Mouse (Mus musculus) neural tube, embryonic 11.5 days (tissue): ENCODE measurements at regions not wholly inside any gene's neighbourhood (a gene's known extent, or its start where the extent isn't known, plus 50 kb on each side); places are given as distances from the start of the nearest gene placed in this dataset.

Source experiments
- ATAC-seq: fragments of 200-750 bp; cut with Nextera tagmentation; 2 replicates; pipeline ENCODE4 v1.8.0; 2017; ENCODE audit warnings: moderate number of reproducible peaks, mild to moderate bottlenecking, moderate TSS enrichment, moderate library complexity; ENCODE audit not compliant: insufficient read depth, low FRiP score, low TSS enrichment
- DNase-seq: peaks from one replicate; pipeline ENCODE4 v3.0.0-alpha.2; 2015; ENCODE audit warnings: low spot score
- H3K27ac ChIP-seq: fragments of 300-500 bp; sonication (generic); 2 replicates; pipeline ENCODE4 v1.5.1; 2014; ENCODE audit warnings: low read depth, mild to moderate bottlenecking, low read length
- H3K27me3 ChIP-seq: fragments of 300-500 bp; sonication (generic); 2 replicates; pipeline ENCODE4 v1.6.1; 2014; ENCODE audit warnings: mild to moderate bottlenecking, low read length, mixed read lengths; ENCODE audit not compliant: control insufficient read depth, insufficient read depth
- H3K36me3 ChIP-seq: fragments of 300-500 bp; sonication (generic); 2 replicates; pipeline ENCODE4 v1.6.1; 2014; ENCODE audit warnings: mild to moderate bottlenecking, low read length, moderate library complexity, mixed read lengths; ENCODE audit not compliant: control insufficient read depth, insufficient read depth
- H3K4me1 ChIP-seq: fragments of 300-500 bp; sonication (generic); 2 replicates; pipeline ENCODE4 v1.6.1; 2014; ENCODE audit warnings: low read length, mixed read lengths; ENCODE audit not compliant: control insufficient read depth, insufficient read depth
- H3K4me2 ChIP-seq: fragments of 300-500 bp; sonication (generic); 2 replicates; pipeline ENCODE4 v1.6.1; 2014; ENCODE audit warnings: low read depth, mild to moderate bottlenecking, moderate library complexity
- H3K4me3 ChIP-seq: fragments of 300-500 bp; sonication (generic); 2 replicates; pipeline ENCODE4 v1.5.1; 2014; ENCODE audit warnings: low read depth, low read length
- H3K9ac ChIP-seq: fragments of 300-500 bp; sonication (generic); 2 replicates; pipeline ENCODE4 v1.6.1; 2014; ENCODE audit warnings: mild to moderate bottlenecking, low read length
- H3K9me3 ChIP-seq: fragments of 300-500 bp; sonication (generic); 2 replicates; pipeline ENCODE4 v1.6.1; 2016; ENCODE audit warnings: low read length; ENCODE audit not compliant: control insufficient read depth
- WGBS: fragments of 180-500 bp; shearing (Covaris S2); extraction: QIAGEN DNeasy Blood & Tissue Kit; methylation state at CpG from one replicate; pipeline ENCODE4 v1.1.7; 2014; 5-methylcytosine and 5-hydroxymethylcytosine counted together

DNA sequence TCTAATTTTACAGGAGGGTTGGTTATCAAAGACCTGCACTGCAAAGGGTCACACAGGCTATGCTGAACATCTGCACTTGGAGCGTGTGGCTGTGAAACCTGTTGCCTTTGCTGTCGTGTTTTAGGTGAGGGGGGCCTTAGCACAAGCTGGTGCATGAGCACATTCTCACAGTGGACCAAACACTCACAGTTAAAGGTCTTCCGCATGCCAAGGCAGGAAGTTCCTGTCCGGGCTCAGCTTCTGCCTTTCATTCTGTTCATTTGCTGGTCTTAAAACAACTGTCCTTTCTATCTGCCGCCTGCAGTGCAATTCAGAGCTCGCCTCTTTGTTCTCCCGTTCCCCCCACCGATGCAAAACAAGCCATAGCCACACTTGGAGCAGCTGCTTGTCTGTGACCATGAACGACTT is 402.8 kb downstream of the Efnb2 start:
- WGBS = 3% methylated on average over 9 of the region's 9 CpGs
- DNase-seq (peak; percentile 58), ATAC-seq (peak; percentile 73)
- Histone ChIP-seq H3K4me1 (no peaks in the 10 kb centered on the region), H3K4me2 (no peak overlapping the region), H3K9me3 (no peaks in the 10 kb centered on the region), H3K4me3 (no peak overlapping the region), H3K27ac (no peak overlapping the region), H3K27me3 (no peaks in the 10 kb centered on the region), H3K36me3 (no peaks in the 10 kb centered on the region), H3K9ac (no peak overlapping the region)

DNA sequence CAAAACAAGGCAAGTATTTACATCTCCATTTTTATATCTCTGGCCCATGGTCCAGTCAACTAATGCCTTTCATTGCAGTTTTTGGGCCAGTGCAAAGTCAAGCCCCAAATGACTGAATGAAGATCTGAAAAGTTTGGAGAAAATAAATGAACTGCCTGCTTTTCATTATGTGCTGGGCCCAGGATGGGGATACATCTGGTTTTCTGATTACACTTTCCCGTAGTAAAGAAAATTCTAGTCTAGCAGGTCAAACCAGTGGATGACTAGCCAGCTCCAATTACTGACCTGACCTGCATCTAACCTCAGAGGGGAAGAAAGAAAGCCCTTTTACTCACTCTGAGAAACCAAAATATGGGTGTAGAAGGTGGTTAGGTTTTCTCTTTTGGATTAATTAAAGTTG is 404.7 kb downstream of the Efnb2 start:
- H3K4me3 ChIP-seq = no peak overlapping the region
- H3K4me1 ChIP-seq = no peaks in the 10 kb centered on the region
- DNase-seq (no peak), ATAC-seq (no peak)
- no peaks in the 10 kb centered on the region for H3K36me3 ChIP-seq
- no peak overlapping the region for H3K9ac ChIP-seq
- H3K9me3 ChIP-seq = no peaks in the 10 kb centered on the region
- no peak overlapping the region for H3K27ac ChIP-seq
- H3K4me2 ChIP-seq = no peak overlapping the region
- H3K27me3 ChIP-seq = no peaks in the 10 kb centered on the region
- 33% methylated on average over 1 of the region's 1 CpGs for WGBS

DNA sequence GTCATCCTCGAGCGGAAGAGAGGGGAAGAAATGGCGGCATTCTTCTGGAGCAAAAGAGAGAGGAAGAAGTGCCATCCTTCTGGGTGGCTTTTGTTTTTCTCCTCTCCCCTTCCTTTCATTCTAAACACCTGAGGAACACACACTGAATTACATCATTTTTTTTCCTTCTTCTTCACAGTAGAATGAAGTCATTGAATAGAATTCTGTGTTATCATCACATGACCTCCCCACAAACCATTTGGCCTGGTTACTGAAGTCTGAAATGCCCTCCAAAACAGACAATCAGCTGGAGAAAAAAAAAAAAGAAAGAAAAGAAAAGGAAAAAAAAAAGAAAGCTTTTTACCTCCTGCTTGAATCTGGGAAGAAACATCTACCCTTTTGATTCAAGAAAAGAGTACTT is 406.6 kb downstream of the Efnb2 start:
- no peak for ATAC-seq
- Histone ChIP-seq H3K36me3 (no peaks in the 10 kb centered on the region), H3K4me2 (no peak overlapping the region), H3K4me3 (no peak overlapping the region), H3K9ac (no peak overlapping the region), H3K27me3 (no peaks in the 10 kb centered on the region), H3K9me3 (no peaks in the 10 kb centered on the region), H3K27ac (no peak overlapping the region), H3K4me1 (no peaks in the 10 kb centered on the region)
- no peak for DNase-seq
- 100% methylated on average over 2 of the region's 3 CpGs for WGBS

DNA sequence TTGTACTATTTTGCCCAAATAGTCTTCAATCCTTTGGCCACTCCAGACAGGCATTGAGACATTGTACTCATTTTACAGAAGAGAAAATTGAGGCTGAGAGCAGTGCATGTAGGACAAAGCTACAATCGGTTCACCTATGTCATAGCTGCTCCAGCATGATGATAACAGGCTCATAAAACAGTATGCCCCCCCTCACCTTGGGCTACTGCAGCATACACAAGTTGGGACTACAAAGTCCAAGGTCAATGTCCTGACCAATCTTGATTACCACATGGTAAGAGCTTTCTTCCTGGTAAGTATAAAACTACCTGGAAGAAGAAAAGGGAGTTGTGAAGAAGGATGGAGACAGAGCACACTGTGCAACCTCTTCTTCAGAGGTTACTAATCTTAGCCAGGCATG is 416.4 kb downstream of the Efnb2 start:
- Histone ChIP-seq H3K27me3 (no peaks in the 10 kb centered on the region), H3K4me3 (no peak overlapping the region), H3K36me3 (no peaks in the 10 kb centered on the region), H3K4me2 (no peak overlapping the region), H3K4me1 (peaks cover 5% of the 10 kb centered on the region), H3K27ac (no peak overlapping the region), H3K9ac (no peak overlapping the region), H3K9me3 (no peaks in the 10 kb centered on the region)
- no peak for ATAC-seq
- 89% methylated on average over 1 of the region's 1 CpGs for WGBS
- no peak for DNase-seq

DNA sequence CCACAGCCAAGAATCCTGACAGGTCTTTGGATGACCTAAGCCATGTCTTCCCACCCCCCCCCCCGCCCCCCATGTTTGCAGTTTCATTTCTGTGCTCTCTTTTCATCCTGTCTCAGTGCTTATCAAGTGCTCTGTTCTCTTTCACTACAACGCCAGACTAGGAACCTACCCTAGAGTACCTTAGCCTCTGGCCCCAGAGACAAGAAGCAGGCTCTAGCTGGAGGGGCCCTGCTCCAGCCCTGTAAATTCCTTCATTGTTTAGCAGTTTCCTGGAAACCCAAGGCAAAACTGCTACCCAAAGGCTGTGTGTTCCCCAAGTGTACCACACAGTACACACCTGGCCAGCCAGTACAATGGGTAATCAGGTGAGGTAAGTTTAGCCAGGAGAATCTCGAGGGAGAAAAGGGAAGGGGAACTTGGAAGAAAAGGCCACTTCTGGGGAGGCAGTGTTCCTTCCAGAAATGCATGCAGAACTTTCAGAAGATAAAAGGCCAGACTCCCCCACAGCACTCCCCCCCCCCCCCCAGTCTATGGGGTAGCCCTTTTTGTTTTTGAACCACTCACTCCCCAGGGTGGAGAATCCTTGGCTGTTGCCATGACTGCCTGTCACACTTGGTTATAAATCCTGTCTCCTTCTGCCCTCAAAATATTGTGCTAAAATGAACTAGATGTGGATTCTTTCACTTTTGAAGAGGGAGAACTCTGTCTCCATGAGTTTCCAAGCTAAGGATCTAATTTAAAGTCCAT is 419.1 kb downstream of the Efnb2 start:
- H3K4me3 ChIP-seq = no peak overlapping the region
- H3K27ac ChIP-seq = peak overlapping the region; percentile 58
- H3K9ac ChIP-seq = no peak overlapping the region
- no peak overlapping the region for H3K4me2 ChIP-seq
- DNase-seq (peak; percentile 39), ATAC-seq (peak; percentile 83)
- no peaks in the 10 kb centered on the region for H3K36me3 ChIP-seq
- H3K4me1 ChIP-seq = peaks cover 5% of the 10 kb centered on the region
- H3K27me3 ChIP-seq = no peaks in the 10 kb centered on the region
- WGBS = 28% methylated on average over 3 of the region's 3 CpGs
- H3K9me3 ChIP-seq = no peaks in the 10 kb centered on the region

DNA sequence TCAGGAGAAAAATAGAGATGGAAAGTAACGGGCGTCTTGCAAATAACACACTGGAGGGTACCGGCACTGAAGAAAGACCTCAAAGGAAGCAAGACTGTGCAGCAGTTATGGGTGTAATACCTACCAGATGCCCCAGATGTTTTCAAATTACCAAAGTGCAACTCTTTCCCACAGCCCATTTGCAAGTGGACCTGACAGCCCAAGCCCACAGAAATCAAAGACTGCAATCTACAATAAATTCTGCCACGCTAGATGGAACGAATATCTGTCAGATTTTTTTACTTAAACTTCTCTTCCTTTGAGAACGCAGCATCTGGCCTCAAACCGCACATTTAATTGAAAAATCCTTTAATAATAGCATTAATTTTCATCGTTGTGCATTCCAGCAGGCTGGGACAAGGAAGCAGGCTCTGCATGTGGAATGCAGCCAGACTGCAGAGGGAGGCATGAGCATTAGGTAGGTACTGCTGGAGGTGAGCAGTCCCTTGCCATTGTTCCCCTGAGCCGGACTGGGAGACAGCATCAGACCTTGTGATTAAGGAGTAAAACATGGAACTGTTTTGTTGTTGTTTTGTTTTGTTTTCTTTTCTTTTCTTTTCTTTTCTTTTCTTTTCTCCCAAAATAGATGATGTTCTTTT is 419.9 kb downstream of the Efnb2 start:
- no peaks in the 10 kb centered on the region for H3K9me3 ChIP-seq
- no peak overlapping the region for H3K4me3 ChIP-seq
- H3K36me3 ChIP-seq = no peaks in the 10 kb centered on the region
- no peak for ATAC-seq
- H3K4me2 ChIP-seq = no peak overlapping the region
- no peak for DNase-seq
- H3K4me1 ChIP-seq = peaks cover 5% of the 10 kb centered on the region
- WGBS = 68% methylated on average over 9 of the region's 9 CpGs
- H3K9ac ChIP-seq = no peak overlapping the region
- no peaks in the 10 kb centered on the region for H3K27me3 ChIP-seq
- no peak overlapping the region for H3K27ac ChIP-seq

DNA sequence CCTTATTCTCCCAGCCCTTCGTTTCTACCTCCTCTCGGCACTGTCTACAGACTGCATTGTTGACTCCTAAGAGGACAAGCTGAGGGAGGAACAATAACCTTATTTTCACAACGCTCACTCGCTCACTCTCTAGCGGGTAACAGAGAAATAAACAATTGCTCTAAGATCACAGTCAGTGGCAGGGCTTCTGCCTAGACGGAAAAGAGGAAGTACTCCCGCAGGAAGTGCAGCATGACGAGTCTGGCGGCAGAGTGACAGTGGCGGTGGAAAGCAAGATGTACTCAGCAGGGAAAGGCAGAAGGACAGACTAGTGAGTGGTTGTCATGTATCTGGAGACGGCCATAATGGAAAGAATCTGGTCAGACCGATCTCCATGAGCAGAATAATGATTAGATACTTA is 421.6 kb downstream of the Efnb2 start:
- no peak overlapping the region for H3K27ac ChIP-seq
- no peak for DNase-seq
- WGBS = 78% methylated on average over 12 of the region's 12 CpGs

DNA sequence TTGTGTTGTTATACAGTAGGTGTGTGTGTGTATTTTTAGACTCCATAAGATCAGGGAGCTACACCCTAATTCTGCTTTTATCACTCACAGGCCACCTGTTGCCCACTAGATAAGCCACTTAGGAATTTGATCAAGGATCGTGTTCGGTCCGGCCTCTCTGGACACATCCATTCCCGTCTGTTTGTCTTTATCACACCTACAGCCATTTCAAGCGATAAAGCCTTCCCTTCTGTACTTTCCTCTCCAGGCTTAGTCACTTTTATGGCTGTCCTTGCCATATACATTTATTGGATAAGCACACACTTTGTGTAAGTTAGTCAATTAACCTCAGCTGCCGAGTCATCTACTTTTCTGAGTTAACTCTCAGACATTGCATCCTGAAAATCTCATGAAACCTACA is 423.0 kb downstream of the Efnb2 start:
- DNase-seq (no peak), ATAC-seq (no peak)
- no peaks in the 10 kb centered on the region for H3K27me3 ChIP-seq
- H3K4me1 ChIP-seq = peaks cover 5% of the 10 kb centered on the region
- H3K36me3 ChIP-seq = no peaks in the 10 kb centered on the region
- no peak overlapping the region for H3K9ac ChIP-seq
- H3K4me3 ChIP-seq = no peak overlapping the region
- no peaks in the 10 kb centered on the region for H3K9me3 ChIP-seq
- 88% methylated on average over 6 of the region's 6 CpGs for WGBS
- no peak overlapping the region for H3K4me2 ChIP-seq
- no peak overlapping the region for H3K27ac ChIP-seq

More for the DNA sequence above, 421.6 kb downstream of the Efnb2 start:
- Histone ChIP-seq H3K4me2 (no peak overlapping the region), H3K4me3 (no peak overlapping the region), H3K27me3 (no peaks in the 10 kb centered on the region), H3K9me3 (no peaks in the 10 kb centered on the region), H3K4me1 (peaks cover 5% of the 10 kb centered on the region), H3K36me3 (no peaks in the 10 kb centered on the region), H3K9ac (no peak overlapping the region)
- no peak for ATAC-seq

DNA sequence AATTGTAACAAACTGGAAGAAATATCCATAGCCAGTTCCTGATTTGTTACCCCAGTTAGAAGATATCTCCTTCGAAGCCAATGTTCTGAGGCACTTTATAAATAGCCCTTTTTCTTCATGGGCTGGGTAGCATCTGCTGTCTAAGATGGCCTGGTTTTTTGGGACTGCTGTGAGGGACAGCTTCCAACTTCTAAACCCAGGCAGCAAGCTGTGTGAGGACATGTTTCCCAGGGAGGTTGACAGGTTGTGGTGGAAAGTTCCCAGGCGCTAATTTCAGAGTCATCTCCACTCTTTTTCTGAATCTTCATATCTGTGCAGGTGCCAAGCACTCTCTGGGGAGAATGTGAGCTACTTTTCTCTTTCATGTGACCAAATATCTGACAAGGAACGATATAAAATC is 427.4 kb downstream of the Efnb2 start:
- H3K4me2 ChIP-seq = no peak overlapping the region
- H3K9ac ChIP-seq = no peak overlapping the region
- no peak overlapping the region for H3K4me3 ChIP-seq
- ATAC-seq = no peak
- H3K4me1 ChIP-seq = no peaks in the 10 kb centered on the region
- DNase-seq = no peak
- H3K36me3 ChIP-seq = no peaks in the 10 kb centered on the region
- no peak overlapping the region for H3K27ac ChIP-seq
- no peaks in the 10 kb centered on the region for H3K27me3 ChIP-seq
- no peaks in the 10 kb centered on the region for H3K9me3 ChIP-seq
- WGBS = 90% methylated on average over 3 of the region's 3 CpGs
